Mouse (Mus musculus) induced T-regulatory cell, adult 2 months (primary cell): ENCODE measurements around the gene T.
"Not testable (repeated sequence)": the region's sequence is repeated elsewhere in the genome, so short reads cannot be mapped to it uniquely, and the experiment has no call there.

Experiments
- DNase-seq: peaks from one replicate; pipeline ENCODE4 v3.0.0-alpha.2; 2012; ENCODE audit warnings: low read depth

Gene T

DNA sequence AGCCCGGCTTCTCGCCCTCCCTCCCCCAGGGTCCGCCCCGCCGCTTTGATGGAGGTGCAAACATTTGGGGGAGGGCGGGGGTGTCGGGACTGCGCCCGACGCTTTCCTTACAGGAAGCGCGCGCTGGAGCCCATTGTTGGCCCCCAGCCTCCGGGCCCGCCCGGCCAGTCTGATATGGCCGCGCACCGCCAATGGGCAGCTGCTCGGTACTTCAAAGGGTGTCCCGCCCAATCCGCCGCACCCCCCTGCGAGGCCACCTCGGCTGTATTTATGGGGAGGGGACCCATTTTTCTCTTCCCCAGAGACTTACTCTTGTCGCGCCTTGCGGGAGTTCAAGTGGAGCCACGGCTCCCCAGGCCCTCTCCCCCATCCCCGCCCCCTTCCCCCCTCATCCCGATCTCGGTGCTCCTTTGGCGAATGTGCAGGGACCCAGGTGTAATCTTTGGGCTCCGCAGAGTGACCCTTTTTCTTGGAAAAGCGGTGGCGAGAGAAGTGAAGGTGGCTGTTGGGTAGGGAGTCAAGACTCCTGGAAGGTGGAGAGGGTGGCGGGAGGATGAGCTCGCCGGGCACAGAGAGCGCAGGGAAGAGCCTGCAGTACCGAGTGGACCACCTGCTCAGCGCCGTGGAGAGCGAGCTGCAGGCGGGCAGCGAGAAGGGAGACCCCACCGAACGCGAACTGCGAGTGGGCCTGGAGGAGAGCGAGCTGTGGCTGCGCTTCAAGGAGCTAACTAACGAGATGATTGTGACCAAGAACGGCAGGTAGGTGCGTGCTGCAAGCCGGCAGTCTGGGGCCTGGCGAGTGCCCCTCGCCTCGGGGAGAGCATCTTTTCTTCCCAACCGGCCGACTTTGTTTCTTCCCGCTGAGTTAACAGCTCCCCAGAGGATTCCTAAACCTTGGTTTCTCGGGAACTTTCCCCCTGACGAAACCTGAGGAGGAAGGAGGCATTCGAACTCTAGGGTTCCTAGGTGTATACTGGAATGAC, at the start of gene T:
TSS of gene T (plus strand) at position 446 of the 983 bp plus-strand sequence.
- no peak for DNase-seq

DNA sequence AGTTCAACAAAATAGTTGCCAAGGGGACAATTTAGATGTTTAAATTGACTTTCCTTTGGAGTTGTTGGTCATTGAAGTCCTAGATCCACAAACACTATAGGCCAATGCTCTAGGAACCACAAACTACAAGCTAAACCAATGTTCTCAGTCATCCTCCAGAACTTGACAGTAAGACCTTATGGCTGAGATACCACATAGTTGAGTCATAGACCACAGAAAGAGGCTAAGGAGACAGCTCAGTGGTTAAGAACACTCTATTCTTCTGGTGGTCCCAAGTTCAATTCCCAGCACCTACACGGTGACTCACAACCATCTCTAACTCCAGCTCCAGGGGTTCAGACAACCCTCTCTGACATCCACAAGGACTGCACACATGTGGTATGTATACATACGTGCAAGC, 48.8 kb upstream of the T start:
- no peak for DNase-seq

DNA sequence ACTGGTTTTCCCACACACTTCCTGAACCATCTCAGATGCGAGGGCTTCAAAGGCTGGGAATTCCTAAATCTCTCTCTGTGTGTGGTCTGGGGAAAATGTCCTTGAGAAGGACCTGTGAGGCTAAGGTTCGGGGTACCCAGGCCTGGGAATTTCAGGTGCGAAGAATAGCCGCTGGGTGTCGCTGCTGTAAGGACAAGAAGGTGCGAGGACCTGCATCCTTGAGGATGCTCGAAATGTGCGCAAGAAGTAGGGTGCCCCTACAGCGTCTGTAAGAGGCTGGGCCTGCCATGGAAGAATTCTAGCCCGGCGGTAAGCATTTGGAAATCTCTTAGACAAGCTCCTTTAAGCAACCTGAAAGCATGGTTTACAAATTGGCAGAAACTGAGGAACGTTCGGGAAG, 45.8 kb upstream of the T start:
- DNase-seq, result peak; percentile 72

GRCm38 (mm10) chr17:8388990-8389789, 45.0 kb upstream of the T start:
- peak; percentile 74 for DNase-seq

DNA sequence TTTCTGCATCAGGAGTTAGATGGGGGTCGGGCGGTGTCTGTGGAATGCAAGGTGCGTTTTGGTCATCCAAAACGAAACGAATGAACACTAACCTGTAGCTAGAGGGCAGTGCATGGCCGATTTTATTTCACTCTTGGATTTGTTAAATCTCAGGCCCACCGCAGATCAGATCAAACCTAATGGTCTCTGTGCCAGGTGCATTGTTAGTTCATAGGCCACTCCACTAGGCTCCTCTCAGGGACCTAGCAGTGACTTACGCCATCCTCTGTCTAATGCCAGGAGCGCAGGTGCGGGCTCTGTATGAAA, 44.5 kb upstream of the T start:
- no peak for DNase-seq

DNA sequence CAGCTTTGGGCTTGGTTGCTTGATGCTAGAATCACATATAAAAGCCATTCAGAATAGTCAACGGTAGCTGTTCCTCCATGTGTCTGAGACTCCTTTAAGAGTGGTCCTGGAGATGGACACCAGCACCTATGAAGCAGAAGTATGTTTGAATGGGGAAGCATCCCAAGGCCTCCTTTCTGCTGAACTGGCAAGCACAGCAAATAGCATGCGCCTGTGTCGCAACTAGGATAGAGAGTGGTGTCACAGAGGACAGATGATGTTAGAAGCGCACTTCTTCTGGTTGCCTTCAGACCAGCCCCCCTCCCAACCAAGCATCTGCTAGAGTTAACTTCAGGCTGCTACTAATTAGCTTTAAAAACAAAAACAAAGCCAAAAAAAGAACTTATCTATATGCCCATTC, 43.7 kb upstream of the T start:
- no peak for DNase-seq

DNA sequence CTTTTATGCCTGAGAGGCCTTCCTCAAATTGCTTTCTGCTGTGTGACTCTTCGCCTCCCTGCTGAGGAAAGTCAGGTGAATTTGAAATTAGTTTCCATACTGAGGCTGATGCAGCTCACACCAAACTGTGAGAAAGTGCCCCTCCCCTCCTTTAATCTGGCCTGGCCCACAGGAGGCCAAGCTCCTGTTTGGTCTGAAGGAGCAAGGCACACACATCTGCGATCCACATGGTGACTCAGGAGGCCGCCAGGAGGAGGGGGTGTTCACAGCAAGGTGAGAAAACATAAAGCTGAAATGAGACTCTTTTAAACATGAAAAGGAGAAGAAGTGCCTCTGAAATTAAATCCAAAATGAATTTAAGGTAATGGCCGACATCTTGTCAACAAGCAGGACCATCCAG, 37.9 kb upstream of the T start:
- no peak for DNase-seq

DNA sequence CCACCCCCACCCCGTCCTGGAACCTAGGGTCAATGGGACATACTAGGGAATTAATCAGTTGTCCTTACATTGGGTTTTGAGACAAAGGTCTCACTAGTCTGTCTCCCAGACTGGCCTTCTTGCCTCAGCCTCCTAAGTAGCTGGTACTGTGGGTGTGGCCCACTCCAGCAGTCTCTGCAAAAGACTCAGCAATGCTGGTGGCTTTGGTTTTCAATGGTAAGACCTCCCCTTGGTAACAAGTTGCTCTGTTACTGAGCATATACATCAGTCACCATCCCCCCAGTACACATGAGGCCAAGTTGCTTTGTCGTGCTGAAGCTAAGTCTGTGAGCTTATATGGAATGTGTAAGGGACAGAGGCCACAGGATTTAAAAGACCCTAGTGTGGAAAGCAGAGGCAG, 36.3 kb upstream of the T start:
- DNase-seq, result no peak

DNA sequence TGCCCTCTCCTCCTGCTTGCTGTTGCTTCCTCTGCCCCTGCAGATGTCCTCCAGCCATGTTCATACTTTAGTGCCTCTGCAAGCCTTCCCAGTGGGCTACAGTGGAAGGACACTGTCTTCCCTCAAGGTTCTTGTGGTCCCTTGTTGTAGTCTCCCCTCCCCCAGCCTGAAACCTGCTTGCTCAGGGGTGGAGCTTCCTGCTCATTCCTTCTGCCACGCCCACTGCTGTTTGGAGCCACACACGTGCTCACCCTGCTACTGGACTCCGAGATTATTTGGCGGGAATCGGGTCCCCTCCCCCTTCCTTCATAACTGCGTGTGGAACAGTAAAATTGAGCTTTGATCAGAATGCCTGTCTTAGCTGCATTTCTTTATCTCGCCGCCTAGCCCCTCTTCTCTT, 30.3 kb upstream of the T start:
- DNase-seq, result not testable (repeated sequence)

GRCm38 (mm10) chr17:8406285-8406684, 27.9 kb upstream of the T start:
- DNase-seq, result no peak

- not testable (repeated sequence) for DNase-seq
Observed at GRCm38 (mm10) chr17:8408002-8408401, 26.2 kb upstream of the T start.

GRCm38 (mm10) chr17:8408589-8409295, 25.5 kb upstream of the T start:
- DNase-seq, result peak; percentile 15

DNA sequence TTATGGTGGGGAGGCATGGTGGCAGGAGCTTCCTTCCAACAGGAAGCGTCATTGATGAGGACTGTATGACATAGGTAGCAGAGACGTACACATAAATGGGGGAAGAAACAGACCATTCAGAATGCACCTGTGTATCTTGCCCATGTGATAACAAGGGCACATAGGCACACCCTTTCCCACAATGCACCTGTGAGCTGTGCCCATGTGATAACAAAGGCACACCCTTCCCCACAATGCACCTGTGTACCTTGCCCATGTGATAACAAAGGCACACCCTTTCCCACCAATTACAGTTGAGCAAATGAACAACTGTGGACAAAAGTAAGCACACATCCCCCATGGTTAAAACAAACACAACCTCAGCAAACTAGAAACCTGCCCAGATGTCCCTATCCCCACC, 23.9 kb upstream of the T start:
- no peak for DNase-seq

GRCm38 (mm10) chr17:8413656-8414055, 20.6 kb upstream of the T start:
- DNase-seq, result no peak

- no peak for DNase-seq
Observed at GRCm38 (mm10) chr17:8415533-8415932, 18.7 kb upstream of the T start.

DNA sequence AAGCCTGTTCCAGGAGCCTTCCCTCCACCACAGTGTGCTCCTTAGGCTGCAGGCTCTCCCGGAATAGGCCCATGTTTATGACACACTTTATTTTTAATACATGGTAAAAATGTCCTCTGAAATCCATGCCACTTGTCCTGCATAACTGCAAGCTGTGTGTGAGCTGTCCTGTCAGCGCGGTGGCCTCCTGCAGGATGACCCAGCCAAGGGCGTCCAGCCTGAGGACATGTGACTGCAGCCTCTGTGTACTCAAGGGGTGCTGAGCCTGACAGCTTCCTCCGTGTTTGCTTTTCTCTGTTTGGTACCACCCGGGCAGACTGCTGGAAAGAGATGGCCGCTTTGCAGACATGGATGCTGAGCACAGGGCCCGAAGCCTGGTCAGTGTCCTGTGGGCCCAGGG, 17.4 kb upstream of the T start:
- no peak for DNase-seq

GRCm38 (mm10) chr17:8420739-8421138, 13.5 kb upstream of the T start:
- DNase-seq, result peak; percentile 43

DNA sequence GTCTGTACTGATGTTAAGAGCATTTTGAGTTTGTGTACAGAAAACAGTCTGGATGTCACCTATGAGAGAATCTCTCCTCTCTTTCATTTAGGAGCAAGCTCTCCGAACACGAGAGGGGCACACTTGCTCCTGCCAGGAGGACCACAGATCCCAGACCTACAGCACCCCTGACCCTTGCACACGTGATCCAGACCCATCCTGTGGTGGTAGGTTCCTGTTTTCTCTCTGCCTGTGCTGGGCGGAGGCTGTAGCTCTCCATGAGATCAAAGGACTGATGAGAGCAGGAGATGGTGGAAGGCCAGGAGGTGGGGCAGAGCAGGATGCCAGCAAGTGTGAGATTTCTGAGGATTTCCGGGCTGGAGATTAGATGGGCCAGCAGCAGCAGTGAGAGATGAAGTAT, 12.7 kb upstream of the T start:
- DNase-seq, result peak; percentile 12

GRCm38 (mm10) chr17:8423283-8423682, 10.9 kb upstream of the T start:
- DNase-seq, result peak; percentile 65

DNA sequence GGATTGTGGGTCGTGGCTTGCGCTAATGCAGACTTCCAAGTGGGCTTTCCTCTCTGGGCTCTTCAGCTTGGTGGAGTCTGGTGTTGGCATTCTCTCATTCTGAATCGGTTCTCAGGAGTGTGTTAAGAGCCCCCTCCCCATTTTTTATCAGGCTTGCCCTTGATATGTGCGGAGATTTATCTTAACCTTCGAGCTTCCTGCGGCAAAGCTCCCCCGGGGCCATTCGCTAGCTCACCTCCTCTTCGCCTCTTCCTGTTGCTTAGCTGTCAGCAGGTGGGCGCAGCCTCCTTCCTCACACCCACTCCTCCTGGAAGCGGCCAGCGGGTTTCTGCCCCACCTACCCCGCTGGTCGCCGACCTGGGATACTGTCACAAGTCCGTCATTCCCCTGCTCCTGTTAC, 4.8 kb upstream of the T start:
- DNase-seq, result no peak

DNA sequence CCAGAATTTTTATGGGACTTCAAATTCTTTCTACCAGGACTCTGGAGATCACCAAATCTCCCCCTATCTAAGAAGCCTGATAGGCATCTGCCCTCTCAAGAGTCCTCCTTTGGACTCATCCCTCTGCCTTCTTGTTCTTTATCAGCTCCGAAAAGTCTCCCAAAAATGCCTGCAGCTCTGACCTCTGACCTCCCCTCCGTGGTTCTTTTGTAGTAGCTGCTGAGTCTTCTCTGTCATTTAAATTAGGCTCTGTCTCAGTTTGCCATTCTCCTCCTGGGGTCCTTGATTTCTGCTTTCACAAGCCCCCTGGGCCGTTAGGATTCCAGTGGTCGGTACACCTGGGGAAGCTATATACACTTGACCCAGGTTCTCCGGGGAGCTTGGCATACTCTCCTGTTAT, 4.3 kb upstream of the T start:
- DNase-seq, result no peak

- no peak for DNase-seq
Observed at GRCm38 (mm10) chr17:8432179-8432800, 1.9 kb upstream of the T start.
